Mouse (Mus musculus) liver, embryonic 18 days (tissue): ENCODE results near the gene Gyg. TPM values are rescaled to one million over a fixed set of nuclear protein-coding genes. Genes with fewer than 3 reads are reported as not detected.

Experiments used
- polyA plus RNA-seq: library from polyadenylated mRNA; depleted of rRNA; stranded (reverse); fragments of >200 nt; gene quantifications from 2 replicates; pipeline ENCODE4 v1.2.3, GENCODE M21; 2012; rRNA removed

Gyg gene
- 13.6 and 14.0 TPM in 2 replicates for polyA plus RNA-seq

GRCm38 (mm10) chr3:20154531-20155367, at the start of gene Gyg:
TSS of gene Gyg (minus strand) at chr3:20155317.

Other genes with a start within 250 kb of the Gyg start
- gene Cp, start 198.3 kb downstream of the Gyg start, polyA plus RNA-seq, result 155 and 182 TPM in 2 replicates
- 7.9 and 8.2 TPM in 2 replicates for gene Hps3, start 120.0 kb downstream of the Gyg start, polyA plus RNA-seq
- gene Hltf, start 97.5 kb downstream of the Gyg start, polyA plus RNA-seq, result 6.2 and 6.8 TPM in 2 replicates
- gene Cpa3, start 86.9 kb upstream of the Gyg start, polyA plus RNA-seq, result 0.87 and 1.1 TPM in 2 replicates
- 0.56 TPM in 1 of 2 replicates, not detected in the other for gene Cpb1, start 120.4 kb upstream of the Gyg start, polyA plus RNA-seq
- not detected in 2 replicates for gene Agtr1b, start 211.9 kb upstream of the Gyg start, polyA plus RNA-seq